Mouse (Mus musculus) neural tube, embryonic 12.5 days (tissue): ENCODE results near the gene Nos2. TPM values are rescaled to one million over a fixed set of nuclear protein-coding genes. Genes with fewer than 3 reads are reported as not detected.
"Not testable (repeated sequence)": the region's sequence is repeated elsewhere in the genome, so short reads cannot be mapped to it uniquely, and the experiment has no call there.

Source experiments
- ATAC-seq: fragments of 200-750 bp; cut with Nextera tagmentation; 2 replicates; pipeline ENCODE4 v1.8.0; 2017; ENCODE audit warnings: low read depth, mild to moderate bottlenecking, moderate TSS enrichment, moderate library complexity; ENCODE audit not compliant: low FRiP score
- H3K27ac ChIP-seq: fragments of 300-500 bp; sonication (generic); 2 replicates; pipeline ENCODE4 v1.5.1; 2016
- H3K27me3 ChIP-seq: fragments of 300-500 bp; sonication (generic); replicated peaks from 2 replicates; pipeline ENCODE4 v1.6.1; 2016; ENCODE audit warnings: mild to moderate bottlenecking
- H3K36me3 ChIP-seq: fragments of 300-500 bp; sonication (generic); 2 replicates; pipeline ENCODE4 v1.6.1; 2016; ENCODE audit warnings: mild to moderate bottlenecking
- H3K4me1 ChIP-seq: fragments of 300-500 bp; sonication (generic); 2 replicates; pipeline ENCODE4 v1.6.1; 2016
- H3K4me2 ChIP-seq: fragments of 300-500 bp; sonication (generic); replicated peaks from 2 replicates; pipeline ENCODE4 v1.6.1; 2016; ENCODE audit warnings: mild to moderate bottlenecking
- H3K4me3 ChIP-seq: fragments of 300-500 bp; sonication (generic); 2 replicates; pipeline ENCODE4 v1.5.1; 2016
- H3K9ac ChIP-seq: fragments of 300-500 bp; sonication (generic); 2 replicates; pipeline ENCODE4 v1.6.1; 2016; ENCODE audit warnings: mild to moderate bottlenecking
- H3K9me3 ChIP-seq: fragments of 300-500 bp; sonication (generic); 2 replicates; pipeline ENCODE4 v1.6.1; 2016; ENCODE audit warnings: mild to moderate bottlenecking
- WGBS: fragments of 180-500 bp; shearing (Covaris S2); methylation state at CpG from one replicate; pipeline ENCODE4 v1.1.7; 2016; 5-methylcytosine and 5-hydroxymethylcytosine counted together
- polyA plus RNA-seq: library from polyadenylated mRNA; unstranded; fragments of >200 nt; fragmentation: Nextera tagmentation; extraction: Ambion mirVana; gene quantifications from 2 replicates; pipeline ENCODE4 v1.2.1, GENCODE M21; 2016

The Nos2 gene
- polyA plus RNA-seq, 1 experiment from 2014 or later = 1.2 TPM

- H3K27ac ChIP-seq = no peak overlapping the region
- no peaks in the 10 kb centered on the region for H3K9me3 ChIP-seq
- no peak overlapping the region for H3K4me2 ChIP-seq
- no peak overlapping the region for H3K4me3 ChIP-seq
- no peak for ATAC-seq
- H3K36me3 ChIP-seq = no peaks in the 10 kb centered on the region
- no peaks in the 10 kb centered on the region for H3K4me1 ChIP-seq
- 75% methylated on average over 11 of the region's 11 CpGs for WGBS
- H3K9ac ChIP-seq = no peak overlapping the region
- H3K27me3 ChIP-seq = no peaks in the 10 kb centered on the region
Observed at GRCm38 (mm10) chr11:79003053-79003768, 82.6 kb downstream of the Nos2 start.

DNA sequence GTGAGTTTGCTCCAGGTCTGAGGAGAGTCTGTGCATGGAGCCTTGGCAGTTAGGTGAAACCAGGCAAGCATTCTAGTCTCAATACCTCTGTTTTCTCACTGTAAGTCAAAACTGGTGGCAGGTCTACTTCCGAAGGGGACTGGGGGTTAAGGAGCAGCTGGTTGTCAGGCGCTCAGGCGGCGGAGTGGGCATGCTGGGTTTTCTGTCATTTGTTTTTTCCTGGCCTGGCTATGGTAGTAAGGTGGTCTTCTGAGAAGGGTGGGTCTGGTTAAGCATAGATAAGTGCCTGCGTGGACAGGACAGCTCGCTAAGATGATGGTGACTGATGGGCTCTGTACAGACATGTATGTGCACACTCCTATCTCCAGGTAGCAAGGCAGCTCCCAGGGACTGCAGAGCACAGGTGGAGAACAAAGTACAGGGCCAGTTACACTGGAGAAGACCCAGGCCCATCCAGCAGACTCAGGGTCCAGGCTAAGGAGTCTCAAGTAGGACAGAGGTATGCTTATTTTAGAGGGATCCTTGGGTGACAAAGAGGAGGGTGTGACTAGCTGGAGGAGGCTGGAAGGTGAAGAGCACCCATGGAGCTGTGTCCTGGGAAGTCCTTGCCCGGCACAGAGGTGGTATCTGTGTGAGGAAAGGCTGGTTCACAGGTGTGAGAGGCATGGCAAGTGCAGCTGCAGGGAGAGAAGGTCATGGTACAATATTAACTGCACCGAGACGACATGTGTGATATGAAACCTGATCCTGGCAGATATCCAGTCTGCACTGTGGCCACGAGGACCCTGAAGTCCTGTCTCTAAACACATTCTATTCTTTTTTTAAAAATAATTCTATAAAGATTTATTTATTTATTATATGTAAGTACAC, 83.4 kb downstream of the Nos2 start:
- Histone ChIP-seq H3K27ac (no peak overlapping the region), H3K36me3 (no peaks in the 10 kb centered on the region)
- 84% methylated on average over 10 of the region's 10 CpGs for WGBS

DNA sequence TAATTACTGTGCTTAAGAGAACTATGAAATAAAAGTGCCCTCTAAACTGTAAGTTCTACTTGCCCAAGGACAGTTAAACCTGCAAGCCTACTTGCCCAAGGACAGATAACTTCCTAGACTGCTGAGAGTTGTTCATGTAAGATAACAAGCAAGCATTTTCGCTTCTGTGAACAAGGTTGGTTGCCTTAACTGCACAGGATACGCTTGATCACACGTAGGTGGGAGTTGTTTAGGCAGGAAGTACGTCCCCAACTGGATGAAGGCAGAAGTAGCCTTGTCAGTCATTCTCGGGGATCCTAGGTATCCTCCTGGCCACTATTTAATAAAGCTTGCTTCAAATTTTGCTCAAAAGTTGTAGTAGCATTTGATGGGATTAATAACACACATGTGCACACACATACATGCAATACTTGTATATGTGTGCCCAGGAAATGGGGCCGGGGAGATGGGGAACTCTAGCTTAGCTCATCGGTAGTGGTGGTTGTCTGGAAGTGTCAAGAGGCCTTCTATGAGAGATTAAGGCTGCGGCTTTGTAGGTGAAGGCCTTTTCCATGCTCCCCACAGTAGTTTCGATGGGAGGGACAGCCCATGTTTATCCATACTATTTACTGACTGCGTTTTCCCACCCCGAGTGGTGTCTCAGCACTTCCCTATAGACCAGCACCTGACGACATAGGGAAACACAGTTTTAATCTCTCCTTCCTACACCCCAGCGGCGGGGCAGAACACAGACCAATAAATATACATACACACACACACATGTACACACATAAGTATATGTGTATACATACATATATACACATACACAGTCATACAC, 85.2 kb downstream of the Nos2 start:
- no peak for ATAC-seq
- WGBS = 86% methylated on average over 14 of the region's 14 CpGs

More for the DNA sequence above, 83.4 kb downstream of the Nos2 start:
- Histone ChIP-seq H3K9me3 (no peaks in the 10 kb centered on the region), H3K9ac (no peak overlapping the region), H3K4me3 (no peak overlapping the region), H3K4me1 (no peaks in the 10 kb centered on the region), H3K4me2 (no peak overlapping the region), H3K27me3 (no peaks in the 10 kb centered on the region)
- ATAC-seq = no peak

DNA sequence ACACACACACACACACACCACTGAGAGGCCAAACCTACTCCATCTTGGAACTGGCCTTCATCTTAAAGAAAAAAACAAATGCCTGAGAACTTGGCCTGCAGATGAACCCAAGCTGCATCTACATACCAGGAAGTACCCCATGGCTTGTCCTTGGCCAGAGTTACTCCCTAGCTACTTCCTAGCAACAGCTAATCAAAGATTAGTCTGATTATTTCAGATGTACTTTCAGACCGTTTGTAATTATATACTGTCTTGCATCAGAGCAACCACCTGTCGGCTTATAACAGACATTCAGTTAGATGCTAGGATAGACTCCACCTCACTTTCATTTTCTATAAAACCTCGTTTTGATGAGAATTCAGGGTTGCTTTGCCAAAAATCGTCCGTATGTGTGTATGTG, 85.8 kb downstream of the Nos2 start:
- no peak overlapping the region for H3K4me2 ChIP-seq
- H3K4me3 ChIP-seq = no peak overlapping the region
- H3K36me3 ChIP-seq = no peaks in the 10 kb centered on the region
- ATAC-seq = no peak
- no peaks in the 10 kb centered on the region for H3K9me3 ChIP-seq
- no peaks in the 10 kb centered on the region for H3K4me1 ChIP-seq
- H3K27ac ChIP-seq = no peak overlapping the region
- H3K9ac ChIP-seq = no peak overlapping the region
- 72% methylated on average over 5 of the region's 5 CpGs for WGBS
- H3K27me3 ChIP-seq = no peaks in the 10 kb centered on the region

More for the DNA sequence above, 85.2 kb downstream of the Nos2 start:
- no peak overlapping the region for H3K27ac ChIP-seq
- H3K9me3 ChIP-seq = no peaks in the 10 kb centered on the region
- H3K4me3 ChIP-seq = no peak overlapping the region
- no peaks in the 10 kb centered on the region for H3K27me3 ChIP-seq
- H3K4me2 ChIP-seq = no peak overlapping the region
- no peaks in the 10 kb centered on the region for H3K36me3 ChIP-seq
- no peaks in the 10 kb centered on the region for H3K4me1 ChIP-seq
- H3K9ac ChIP-seq = no peak overlapping the region

GRCm38 (mm10) chr11:79007356-79007755, 86.8 kb downstream of the Nos2 start:
- not testable (repeated sequence) for H3K9ac ChIP-seq, H3K4me3 ChIP-seq, H3K9me3 ChIP-seq, H3K4me1 ChIP-seq, H3K36me3 ChIP-seq, H3K27me3 ChIP-seq, H3K4me2 ChIP-seq, ATAC-seq, H3K27ac ChIP-seq
- WGBS = 88% methylated on average over 3 of the region's 3 CpGs

DNA sequence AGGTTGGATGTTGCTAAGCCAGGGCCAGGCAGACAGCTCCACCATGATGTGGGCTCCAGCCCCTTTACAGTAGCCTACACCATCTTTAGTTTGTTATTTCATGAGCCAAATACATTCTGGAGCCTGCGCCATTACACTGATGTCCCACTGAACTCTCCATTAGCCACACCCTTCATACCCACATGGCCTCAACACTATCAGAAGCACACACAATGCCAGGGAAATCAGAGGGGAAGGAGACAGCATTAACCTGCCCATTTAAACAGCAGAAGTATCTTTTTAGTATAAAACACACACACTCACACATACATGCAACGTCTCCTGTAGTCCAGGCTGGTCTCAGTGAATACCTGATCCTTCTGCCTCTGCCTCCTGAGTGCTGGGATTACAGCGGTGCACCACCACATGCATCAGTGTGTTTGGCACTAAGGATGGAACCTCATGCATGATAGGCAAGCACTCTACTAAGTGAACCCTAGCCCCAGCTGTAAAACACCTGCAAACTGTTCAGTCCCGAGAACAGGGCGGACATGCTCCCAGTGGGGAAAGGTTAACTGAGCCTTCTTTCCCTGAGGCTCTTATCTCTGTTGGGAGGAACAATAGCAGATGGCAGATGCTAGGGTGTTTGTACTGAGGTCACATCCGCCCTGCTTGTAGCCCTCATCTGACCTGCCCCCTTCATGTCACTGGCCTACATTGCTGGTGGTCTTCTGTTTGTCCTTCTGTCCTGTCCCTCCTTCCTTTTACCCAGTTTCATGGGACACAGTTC, 87.6 kb downstream of the Nos2 start:
- Histone ChIP-seq H3K36me3 (no peaks in the 10 kb centered on the region), H3K27me3 (no peaks in the 10 kb centered on the region), H3K4me2 (no peak overlapping the region), H3K4me1 (no peaks in the 10 kb centered on the region), H3K27ac (no peak overlapping the region), H3K9me3 (no peaks in the 10 kb centered on the region), H3K9ac (no peak overlapping the region), H3K4me3 (no peak overlapping the region)
- WGBS = 79% methylated on average over 6 of the region's 6 CpGs
- ATAC-seq = no peak

DNA sequence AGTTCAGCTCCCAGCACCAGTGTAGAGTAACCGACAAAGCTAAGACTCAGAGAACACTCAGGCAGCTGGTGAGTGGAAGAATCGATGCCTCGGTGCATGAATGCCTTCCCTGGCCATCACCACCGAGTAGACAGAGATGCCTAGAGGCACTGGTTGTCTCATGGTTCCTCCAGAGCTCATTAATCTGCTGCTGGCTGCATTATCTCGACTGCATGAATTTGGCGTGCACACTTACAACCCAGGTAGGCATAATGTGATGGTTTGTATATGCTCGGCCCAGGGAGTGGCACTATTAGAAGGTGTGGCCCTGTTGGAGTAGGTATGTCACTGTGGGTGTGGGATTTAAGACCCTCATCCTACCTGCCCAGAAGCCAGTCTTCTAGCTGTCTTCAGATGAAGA, 88.3 kb downstream of the Nos2 start:
- Histone ChIP-seq H3K4me3 (no peak overlapping the region), H3K27me3 (no peaks in the 10 kb centered on the region), H3K4me1 (0 out of 2 replicates have a peak, but pooled peaks cover 4% of the 10 kb centered on the region), H3K9me3 (no peaks in the 10 kb centered on the region), H3K4me2 (no peak overlapping the region), H3K27ac (no peak overlapping the region), H3K36me3 (no peaks in the 10 kb centered on the region), H3K9ac (no peak overlapping the region)
- WGBS = 78% methylated on average over 7 of the region's 7 CpGs
- no peak for ATAC-seq

Other genes starting within 250 kb of the Nos2 start
- 24.7 and 28.2 TPM in 2 replicates for gene Nlk, start 223.4 kb upstream of the Nos2 start, polyA plus RNA-seq
- gene Ccnq, start 169.1 kb upstream of the Nos2 start, polyA plus RNA-seq = 31.3 and 35.3 TPM in 2 replicates
- gene Lyrm9, start 94.2 kb upstream of the Nos2 start, polyA plus RNA-seq = 22.0 and 22.9 TPM in 2 replicates
- gene Lgals9, start 64.2 kb downstream of the Nos2 start, polyA plus RNA-seq = 7.9 and 10.3 TPM in 2 replicates
- gene Ksr1, start 225.6 kb downstream of the Nos2 start, polyA plus RNA-seq = 3.7 and 5.7 TPM in 2 replicates